Mouse (Mus musculus) stomach, postnatal 0 days (tissue): ENCODE measurements around the gene F11.

Experiments
- CTCF ChIP-seq: IDR thresholded peaks from 2 replicates; pipeline ENCODE4 v1.5.1; 2016; ENCODE audit warnings: antibody characterized with exemption, low read depth, mild to moderate bottlenecking, moderate library complexity
- EP300 ChIP-seq: optimal IDR thresholded peaks from 2 replicates; pipeline ENCODE3; 2016; ENCODE audit warnings: antibody characterized with exemption

DNA sequence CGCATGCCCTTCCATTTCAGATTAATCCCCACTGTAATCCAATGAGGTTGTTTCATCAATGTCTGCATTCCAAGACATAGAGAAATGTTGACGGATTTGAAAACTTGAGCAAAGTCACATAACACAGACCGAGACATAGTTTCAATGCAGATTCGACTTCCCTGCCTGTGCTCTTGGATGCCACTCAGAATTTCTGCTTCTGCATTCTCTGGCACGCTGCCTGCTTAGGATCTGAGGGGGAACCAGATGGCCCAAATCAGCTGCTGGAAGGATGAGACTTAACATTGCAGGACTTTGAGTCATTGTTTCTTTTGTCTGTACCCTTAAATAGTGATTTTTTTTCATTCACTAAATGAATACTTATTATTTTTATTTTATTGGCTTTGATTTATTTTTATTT, 60.2 kb downstream of the F11 start:
- TF ChIP-seq EP300, result no peak
- TF ChIP-seq CTCF, result no peak
